Mouse (Mus musculus) embryo, embryonic 10.5 days (tissue): ENCODE measurements around the gene Agpat3.

Experiments
- DNase-seq: peaks from one replicate; pipeline ENCODE4 v3.0.0-alpha.2; 2015; ENCODE audit warnings: low spot score

Gene Agpat3

GRCm38 (mm10) chr10:78258142-78258675 is 94.1 kb downstream of the Agpat3 start:
- no peak for DNase-seq

- no peak for DNase-seq
Measured at GRCm38 (mm10) chr10:78255646-78256059, 96.6 kb downstream of the Agpat3 start.

- no peak for DNase-seq
Measured at GRCm38 (mm10) chr10:78247206-78247605, 105.1 kb downstream of the Agpat3 start.

- DNase-seq = no peak
Measured at GRCm38 (mm10) chr10:78246725-78247124, 105.6 kb downstream of the Agpat3 start.

GRCm38 (mm10) chr10:78245225-78245547 is 107.1 kb downstream of the Agpat3 start:
- no peak for DNase-seq

- DNase-seq = peak; percentile 90
Measured at GRCm38 (mm10) chr10:78244438-78245224, 107.7 kb downstream of the Agpat3 start, which contains the start of gene Trappc10. Gene Trappc10, minus strand, starts transcription at chr10:78244641.

GRCm38 (mm10) chr10:78244058-78244437 is 108.2 kb downstream of the Agpat3 start:
- no peak for DNase-seq

GRCm38 (mm10) chr10:78238926-78239325 is 113.4 kb downstream of the Agpat3 start:
- DNase-seq = no peak

- no peak for DNase-seq
Measured at GRCm38 (mm10) chr10:78238297-78238696, 114.0 kb downstream of the Agpat3 start.

GRCm38 (mm10) chr10:78237809-78238208 is 114.5 kb downstream of the Agpat3 start:
- no peak for DNase-seq

- DNase-seq = no peak
Measured at GRCm38 (mm10) chr10:78236885-78237629, 115.2 kb downstream of the Agpat3 start.

GRCm38 (mm10) chr10:78233756-78234155 is 118.5 kb downstream of the Agpat3 start:
- DNase-seq = no peak

GRCm38 (mm10) chr10:78233161-78233560 is 119.1 kb downstream of the Agpat3 start:
- DNase-seq = no peak

- DNase-seq = no peak
Measured at GRCm38 (mm10) chr10:78232301-78232980, 119.8 kb downstream of the Agpat3 start.

- no peak for DNase-seq
Measured at GRCm38 (mm10) chr10:78228560-78228928, 123.7 kb downstream of the Agpat3 start.

- DNase-seq = no peak
Measured at GRCm38 (mm10) chr10:78227875-78228559, 124.3 kb downstream of the Agpat3 start.

GRCm38 (mm10) chr10:78224136-78224535 is 128.2 kb downstream of the Agpat3 start:
- DNase-seq = no peak

GRCm38 (mm10) chr10:78222908-78223307 is 129.4 kb downstream of the Agpat3 start:
- DNase-seq = no peak

- DNase-seq = no peak
Measured at GRCm38 (mm10) chr10:78221315-78221714, 131.0 kb downstream of the Agpat3 start.

GRCm38 (mm10) chr10:78219528-78219927 is 132.8 kb downstream of the Agpat3 start:
- no peak for DNase-seq
